Mouse (Mus musculus) lung, embryonic 14.5 days (tissue): ENCODE results near the gene Macf1. TPM values are rescaled to one million over a fixed set of nuclear protein-coding genes. Genes with fewer than 3 reads are reported as not detected.
A peak's percentile ranks its signal among the peaks of the same experiment; 100 is the strongest.
"Not testable (repeated sequence)": the region's sequence is repeated elsewhere in the genome, so short reads cannot be mapped to it uniquely, and the experiment has no call there.

Experiments
- ATAC-seq: fragments of 200-750 bp; cut with Nextera tagmentation; 2 replicates; pipeline ENCODE4 v1.8.0; 2017; ENCODE audit warnings: mild to moderate bottlenecking, moderate TSS enrichment, moderate library complexity; ENCODE audit not compliant: insufficient read depth
- DNase-seq: peaks from one replicate; pipeline ENCODE4 v3.0.0-alpha.2; 2015
- H3K27ac ChIP-seq: fragments of 300-500 bp; sonication (generic); 2 replicates; pipeline ENCODE4 v1.5.1; 2014; ENCODE audit warnings: low read depth, mild to moderate bottlenecking, moderate library complexity
- H3K27me3 ChIP-seq: fragments of 300-500 bp; sonication (generic); 2 replicates; pipeline ENCODE4 v1.6.1; 2014; ENCODE audit warnings: low read length, control low read depth; ENCODE audit not compliant: insufficient read depth
- H3K36me3 ChIP-seq: fragments of 300-500 bp; sonication (generic); 2 replicates; pipeline ENCODE4 v1.6.1; 2014; ENCODE audit warnings: control low read depth; ENCODE audit not compliant: insufficient read depth
- H3K4me1 ChIP-seq: fragments of 300-500 bp; sonication (generic); 2 replicates; pipeline ENCODE4 v1.6.1; 2014; ENCODE audit warnings: antibody characterized with exemption, control low read depth; ENCODE audit not compliant: insufficient read depth
- H3K4me2 ChIP-seq: fragments of 300-500 bp; sonication (generic); 2 replicates; pipeline ENCODE4 v1.6.1; 2014; ENCODE audit warnings: mild to moderate bottlenecking
- H3K4me3 ChIP-seq: fragments of 300-500 bp; sonication (generic); 2 replicates; pipeline ENCODE4 v1.5.1; 2014; ENCODE audit warnings: low read depth, low read length
- H3K9ac ChIP-seq: fragments of 300-500 bp; sonication (generic); 2 replicates; pipeline ENCODE4 v1.6.1; 2014
- H3K9me3 ChIP-seq: fragments of 300-500 bp; sonication (generic); 2 replicates; pipeline ENCODE4 v1.6.1; 2016; ENCODE audit warnings: low read depth, low read length, control low read depth
- CTCF ChIP-seq: IDR thresholded peaks from 2 replicates; pipeline ENCODE4 v1.5.1; 2016; ENCODE audit warnings: antibody characterized with exemption, low read depth
- WGBS: fragments of 180-500 bp; shearing (Covaris S2); extraction: QIAGEN DNeasy Blood & Tissue Kit; methylation state at CpG from one replicate; pipeline ENCODE4 v1.1.7; 2014; 5-methylcytosine and 5-hydroxymethylcytosine counted together
- polyA plus RNA-seq: library from polyadenylated mRNA; unstranded; fragments of >200 nt; fragmentation: Nextera tagmentation; extraction: Ambion mirVana; gene quantifications from 2 replicates; pipeline ENCODE4 v1.2.1, GENCODE M21; 2014

Gene Macf1
- polyA plus RNA-seq, 1 experiment from 2014 or later: 103 TPM

GRCm38 (mm10) chr4:123448015-123448414, 236.1 kb downstream of the Macf1 start:
- no peak for TF ChIP-seq CTCF
- DNase-seq: no peak
- Histone ChIP-seq H3K9me3 (no peaks in the 10 kb centered on the region), H3K36me3 (peaks cover 81% of the 10 kb centered on the region), H3K4me3 (no peak overlapping the region), H3K27me3 (no peaks in the 10 kb centered on the region), H3K9ac (no peak overlapping the region), H3K4me1 (no peaks in the 10 kb centered on the region), H3K27ac (no peak overlapping the region), H3K4me2 (no peak overlapping the region)
- WGBS: 83% methylated on average over 2 of the region's 2 CpGs
- no peak for ATAC-seq

GRCm38 (mm10) chr4:123447251-123447650, 236.9 kb downstream of the Macf1 start:
- TF ChIP-seq CTCF: no peak
- no peak overlapping the region for H3K4me2 ChIP-seq
- no peaks in the 10 kb centered on the region for H3K27me3 ChIP-seq
- H3K9ac ChIP-seq: no peak overlapping the region
- ATAC-seq: no peak
- H3K27ac ChIP-seq: no peak overlapping the region
- no peaks in the 10 kb centered on the region for H3K4me1 ChIP-seq
- no peaks in the 10 kb centered on the region for H3K9me3 ChIP-seq
- no peak overlapping the region for H3K4me3 ChIP-seq
- H3K36me3 ChIP-seq: peaks cover 77% of the 10 kb centered on the region
- DNase-seq: peak; percentile 9
- WGBS: 31% methylated on average over 3 of the region's 3 CpGs

- Histone ChIP-seq H3K27me3 (no peaks in the 10 kb centered on the region), H3K4me2 (no peak overlapping the region), H3K4me1 (no peaks in the 10 kb centered on the region), H3K27ac (no peak overlapping the region), H3K4me3 (no peak overlapping the region), H3K9ac (no peak overlapping the region), H3K36me3 (peaks cover 77% of the 10 kb centered on the region), H3K9me3 (no peaks in the 10 kb centered on the region)
- ATAC-seq (no peak), DNase-seq (no peak)
- 21% methylated on average over 7 of the region's 7 CpGs for WGBS
- no peak for TF ChIP-seq CTCF
Observed at GRCm38 (mm10) chr4:123446754-123447153, 237.4 kb downstream of the Macf1 start.

DNA sequence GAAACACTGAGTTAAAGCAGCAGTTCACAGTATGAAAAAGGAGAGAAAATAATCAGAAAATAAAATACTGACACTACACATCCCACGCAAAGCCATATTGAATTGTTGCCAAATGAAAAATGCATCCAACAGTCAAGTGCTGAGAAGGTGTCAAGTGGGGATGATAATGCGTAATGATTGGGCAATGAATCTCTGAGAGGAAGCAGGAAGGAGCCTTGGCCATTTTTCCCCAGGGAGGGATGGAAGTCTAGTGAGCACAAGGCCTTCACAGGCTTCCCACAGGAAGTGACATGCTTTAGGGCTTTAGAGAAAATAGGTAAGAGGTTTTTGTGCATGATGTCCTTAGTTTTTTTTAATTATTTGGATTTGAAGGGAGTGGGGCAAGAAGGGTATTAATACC, 237.9 kb downstream of the Macf1 start:
- peaks cover 76% of the 10 kb centered on the region for H3K36me3 ChIP-seq
- ATAC-seq, DNase-seq, H3K4me1 ChIP-seq, H3K9me3 ChIP-seq, H3K27ac ChIP-seq, H3K4me3 ChIP-seq, H3K27me3 ChIP-seq, H3K9ac ChIP-seq, H3K4me2 ChIP-seq: not testable (repeated sequence)
- 65% methylated on average over 2 of the region's 2 CpGs for WGBS

DNA sequence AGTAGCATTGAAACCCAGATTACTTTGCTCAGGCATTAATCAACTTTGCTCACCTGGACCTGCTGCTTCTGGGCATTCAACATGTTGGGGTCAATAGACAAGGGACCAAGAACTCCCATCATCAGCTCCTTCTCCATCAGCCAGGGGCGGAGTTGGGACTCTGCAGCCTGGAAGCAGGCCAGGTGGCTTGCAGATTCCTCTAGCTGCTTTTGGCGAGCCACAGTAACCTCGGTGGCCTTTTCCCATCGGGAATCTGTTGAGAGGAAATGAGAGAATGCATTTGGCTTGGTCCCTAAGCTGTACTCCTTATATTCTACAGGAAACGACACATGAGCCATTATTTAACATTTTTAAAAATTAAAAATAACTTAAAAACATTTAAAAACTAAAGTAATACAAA, 245.7 kb downstream of the Macf1 start:
- 38% methylated on average over 5 of the region's 5 CpGs for WGBS
- Histone ChIP-seq H3K9ac (no peak overlapping the region), H3K27me3 (no peaks in the 10 kb centered on the region), H3K9me3 (no peaks in the 10 kb centered on the region), H3K4me2 (no peak overlapping the region), H3K4me1 (no peaks in the 10 kb centered on the region), H3K27ac (no peak overlapping the region), H3K36me3 (peaks cover 75% of the 10 kb centered on the region), H3K4me3 (no peak overlapping the region)
- no peak for TF ChIP-seq CTCF
- peak; percentile 42 for DNase-seq
- ATAC-seq: no peak

- no peak for TF ChIP-seq CTCF
- H3K27ac ChIP-seq: no peak overlapping the region
- no peak overlapping the region for H3K4me3 ChIP-seq
- WGBS: 85% methylated on average over 3 of the region's 3 CpGs
- no peaks in the 10 kb centered on the region for H3K4me1 ChIP-seq
- no peak for DNase-seq
- no peak overlapping the region for H3K9ac ChIP-seq
- peaks cover 70% of the 10 kb centered on the region for H3K36me3 ChIP-seq
- H3K27me3 ChIP-seq: no peaks in the 10 kb centered on the region
- no peak overlapping the region for H3K4me2 ChIP-seq
- ATAC-seq: no peak
- no peaks in the 10 kb centered on the region for H3K9me3 ChIP-seq
Observed at GRCm38 (mm10) chr4:123433171-123433570, 251.0 kb downstream of the Macf1 start.

DNA sequence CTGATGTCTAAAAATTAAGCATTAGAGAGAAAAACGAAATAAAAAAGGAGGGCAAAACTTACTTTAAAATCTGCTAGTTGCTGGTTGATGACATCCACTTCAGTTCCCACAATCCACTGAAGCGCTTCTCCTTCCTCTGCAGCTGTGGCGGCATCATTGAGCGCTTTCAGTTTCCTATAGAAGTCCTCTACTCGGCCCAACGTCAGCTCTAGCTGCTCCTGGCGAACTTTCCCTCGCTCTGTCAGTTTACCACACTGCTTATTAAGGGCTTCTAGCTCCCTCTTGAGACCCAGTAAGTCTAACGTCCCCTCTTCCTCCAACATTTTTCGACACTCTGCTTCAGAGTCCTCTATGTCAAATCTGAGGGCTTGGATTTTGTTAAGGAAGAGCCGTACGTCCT, 252.2 kb downstream of the Macf1 start:
- Histone ChIP-seq H3K27ac (no peak overlapping the region), H3K27me3 (no peaks in the 10 kb centered on the region), H3K4me1 (no peaks in the 10 kb centered on the region), H3K9me3 (no peaks in the 10 kb centered on the region), H3K4me3 (no peak overlapping the region), H3K9ac (no peak overlapping the region), H3K4me2 (no peak overlapping the region), H3K36me3 (peaks cover 65% of the 10 kb centered on the region)
- no peak for DNase-seq
- ATAC-seq: no peak
- WGBS: 78% methylated on average over 12 of the region's 12 CpGs
- TF ChIP-seq CTCF: no peak
